ENCODE assay signal across 21 mouse cellular contexts in genomic region chr7:142389961-142390650, GRCm38 (mm10). TPM values are rescaled to one million over a fixed set of nuclear protein-coding genes. Genes with fewer than 3 reads are reported as not detected.
DNase-seq lines count a peak whose midpoint lies in the region; ATAC-seq and TF ChIP-seq lines count a peak whose summit lies in the region.
"Had no signal": no experiment of that assay in that cellular context is flagged by ENCODE, and none has a peak within 500 bp of the region (broad histone marks: within the 10 kb centered on the region; RNA-seq: fewer than 3 reads in every experiment).

No protein-coding gene starts in this region.

- H3K27ac ChIP-seq in brown adipose tissue, adult 24 weeks (replicated peaks; ENCODE audit: low read depth, low read length): peak overlapping the region; percentile 2; the same call in 1 of the 2 replicates
- H3K27ac ChIP-seq in liver, embryonic 16.5 days (ENCODE audit: low read length): peak overlapping the region; percentile 65
- no peak overlapping the region for H3K27ac ChIP-seq in stomach, postnatal 0 days (replicated peaks)
- H3K27ac ChIP-seq in midbrain, embryonic 16.5 days (ENCODE audit: low read length): no peak overlapping the region
- H3K27ac ChIP-seq: embryonic facial prominence, embryonic 10.5 days; forebrain, embryonic 13.5 days; neural tube, embryonic 13.5 days had no signal

- no peak for TF ChIP-seq EP300 in stomach, postnatal 0 days (optimal IDR thresholded peaks at IDR 0.05)

- peaks cover 45% of the 10 kb centered on the region for H3K4me1 ChIP-seq in brown adipose tissue, adult 24 weeks (ENCODE audit: control insufficient read depth, insufficient read depth, insufficient read length, low read length)
- H3K4me1 ChIP-seq in liver, embryonic 16.5 days (ENCODE audit: control insufficient read depth, low read depth, low read length): peaks cover 61% of the 10 kb centered on the region
- H3K4me1 ChIP-seq in stomach, postnatal 0 days (replicated peaks; ENCODE audit: control insufficient read depth, insufficient read depth): peaks cover 7% of the 10 kb centered on the region
- peaks cover 18% of the 10 kb centered on the region for H3K4me1 ChIP-seq in midbrain, embryonic 16.5 days (ENCODE audit: control insufficient read depth, insufficient read depth, low read length)

- 0 out of 2 replicates have a peak overlapping the region, but pooled peaks have one; percentile 19 for H3K9ac ChIP-seq in liver, embryonic 16.5 days (ENCODE audit: low read depth, low read length)
- H3K9ac ChIP-seq in stomach, postnatal 0 days (ENCODE audit: low read length): no peak overlapping the region
- no peak overlapping the region for H3K9ac ChIP-seq in midbrain, embryonic 16.5 days (ENCODE audit: low read depth, low read length)
- H3K9ac ChIP-seq: forebrain, embryonic 13.5 days; liver, embryonic 14.5 days; neural tube, embryonic 13.5 days had no signal

- peaks cover 5% of the 10 kb centered on the region for H3K36me3 ChIP-seq in liver, embryonic 16.5 days (ENCODE audit: control insufficient read depth, insufficient read depth)
- no peaks in the 10 kb centered on the region; the same call in 1 of the 2 replicates for H3K36me3 ChIP-seq in stomach, postnatal 0 days (ENCODE audit: control insufficient read depth, insufficient read depth, low read length)
- no peaks in the 10 kb centered on the region for H3K36me3 ChIP-seq in midbrain, embryonic 16.5 days (ENCODE audit: control insufficient read depth, insufficient read depth, low read length)

- WGBS in liver, embryonic 16.5 days (ENCODE audit: insufficient replicate concordance): 67% methylated on average over 3 of the region's 3 CpGs
- 79% methylated on average over 3 of the region's 3 CpGs for WGBS in stomach, postnatal 0 days
- WGBS in midbrain, embryonic 16.5 days: 84% methylated on average over 3 of the region's 3 CpGs

- no peaks in the 10 kb centered on the region for H3K9me3 ChIP-seq in liver, embryonic 16.5 days (replicated peaks; ENCODE audit: control insufficient read depth, low read length)
- no peaks in the 10 kb centered on the region for H3K9me3 ChIP-seq in stomach, postnatal 0 days (ENCODE audit: control insufficient read depth, low read length)
- no peaks in the 10 kb centered on the region for H3K9me3 ChIP-seq in midbrain, embryonic 16.5 days (replicated peaks; ENCODE audit: control insufficient read depth, low read length, poor library complexity, severe bottlenecking)
- H3K9me3 ChIP-seq: embryonic facial prominence, embryonic 10.5 days; forebrain, embryonic 13.5 days; neural tube, embryonic 13.5 days had no signal

- TF ChIP-seq CTCF in stomach, postnatal 0 days (IDR thresholded peaks at IDR 0.05; ENCODE audit: low read depth): no peak

- H3K27me3 ChIP-seq in liver, embryonic 16.5 days (ENCODE audit: control insufficient read depth, insufficient read depth, low read depth, low read length): no peaks in the 10 kb centered on the region
- no peaks in the 10 kb centered on the region for H3K27me3 ChIP-seq in stomach, postnatal 0 days (ENCODE audit: control insufficient read depth, insufficient read depth, low read length)
- H3K27me3 ChIP-seq in midbrain, embryonic 16.5 days (ENCODE audit: control insufficient read depth, insufficient read depth, low read depth, low read length): no peaks in the 10 kb centered on the region
- H3K27me3 ChIP-seq: neural tube, embryonic 13.5 days had no signal

- H3K4me2 ChIP-seq in liver, embryonic 16.5 days (ENCODE audit: low read depth, low read length): no peak overlapping the region
- H3K4me2 ChIP-seq in stomach, postnatal 0 days (replicated peaks; ENCODE audit: low read depth): no peak overlapping the region
- H3K4me2 ChIP-seq in midbrain, embryonic 16.5 days (ENCODE audit: low read length): no peak overlapping the region
- H3K4me2 ChIP-seq: forebrain, embryonic 13.5 days; heart, embryonic 11.5 days; neural tube, embryonic 13.5 days had no signal

- peak; percentile 67 for DNase-seq in lung, postnatal 36 days
- no peak for DNase-seq in lung, postnatal 25 days (ENCODE audit: low spot score)
- DNase-seq in stomach, postnatal 0 days (ENCODE audit: low spot score): no peak
- no peak for DNase-seq in embryo, embryonic 9.5 days (ENCODE audit: extremely low spot score)
- DNase-seq: adrenal gland, postnatal 14 days; cerebellum, postnatal 10 days; gastrocnemius, postnatal 25 days; heart, postnatal 36 days; kidney, adult 9 months; kidney, postnatal 4 days; right cerebral cortex, postnatal 14 days; thymus, postnatal 14 days had no signal

- ATAC-seq in liver, embryonic 16.5 days (ENCODE audit: low read depth): no peak
- ATAC-seq in stomach, postnatal 0 days (ENCODE audit: low FRiP score, low TSS enrichment): no peak
- ATAC-seq in midbrain, embryonic 16.5 days: no peak
- ATAC-seq: forebrain, embryonic 13.5 days had no signal

- H3K4me3 ChIP-seq in brown adipose tissue, adult 24 weeks (ENCODE audit: insufficient read depth, low read depth, low read length): no peak overlapping the region
- no peak overlapping the region for H3K4me3 ChIP-seq in liver, embryonic 16.5 days (ENCODE audit: low read depth, low read length)
- no peak overlapping the region for H3K4me3 ChIP-seq in stomach, postnatal 0 days (ENCODE audit: low read depth, low read length)
- no peak overlapping the region for H3K4me3 ChIP-seq in midbrain, embryonic 16.5 days (ENCODE audit: low read depth, low read length)
- H3K4me3 ChIP-seq: embryonic facial prominence, embryonic 10.5 days; forebrain, embryonic 13.5 days; neural tube, embryonic 13.5 days had no signal

RNA-seq across cellular contexts. Expression of gene Ctsd, which starts 2.3 kb away (rescaled TPM):
- 1,099 and 1,150 TPM in 2 replicates for polyA plus RNA-seq in brown adipose tissue, adult 24 weeks (2012; ENCODE audit: insufficient read depth, insufficient read length, missing spikeins)
- polyA plus RNA-seq in liver, embryonic 16.5 days (2015; fragmentation: Nextera tagmentation; extraction: Ambion mirVana): 408 and 415 TPM in 2 replicates
- 798 and 841 TPM in 2 replicates for polyA plus RNA-seq in stomach, postnatal 0 days (2015; fragmentation: Nextera tagmentation; extraction: Ambion mirVana)
- polyA plus RNA-seq in midbrain, embryonic 16.5 days (2015; fragmentation: Nextera tagmentation; extraction: Ambion mirVana): 243 and 289 TPM in 2 replicates

RNA-seq across cellular contexts. Expression of gene Gm49369, which starts 7.6 kb away (rescaled TPM):
- 3.0 and 3.8 TPM in 2 replicates for polyA plus RNA-seq in brown adipose tissue, adult 24 weeks (2012; ENCODE audit: insufficient read depth, insufficient read length, missing spikeins)
- 1.4 and 1.8 TPM in 2 replicates for polyA plus RNA-seq in liver, embryonic 16.5 days (2015; fragmentation: Nextera tagmentation; extraction: Ambion mirVana)
- polyA plus RNA-seq in stomach, postnatal 0 days (2015; fragmentation: Nextera tagmentation; extraction: Ambion mirVana): 0.80 and 0.81 TPM in 2 replicates
- 2.5 and 3.4 TPM in 2 replicates for polyA plus RNA-seq in midbrain, embryonic 16.5 days (2015; fragmentation: Nextera tagmentation; extraction: Ambion mirVana)
- polyA plus RNA-seq: embryonic facial prominence, embryonic 10.5 days; forebrain, embryonic 13.5 days; heart, embryonic 11.5 days; stomach, embryonic 16.5 days had no signal

RNA-seq across cellular contexts. Expression of gene Ifitm10, which starts 16.6 kb away (rescaled TPM):
- 1.5 TPM in 1 of 2 replicates, not detected in the other for polyA plus RNA-seq in brown adipose tissue, adult 24 weeks (2012; ENCODE audit: insufficient read depth, insufficient read length, missing spikeins)
- polyA plus RNA-seq in liver, embryonic 16.5 days (2015; fragmentation: Nextera tagmentation; extraction: Ambion mirVana): 1.6 and 2.0 TPM in 2 replicates
- polyA plus RNA-seq in stomach, postnatal 0 days (2015; fragmentation: Nextera tagmentation; extraction: Ambion mirVana): 9.9 and 12.0 TPM in 2 replicates
- polyA plus RNA-seq in midbrain, embryonic 16.5 days (2015; fragmentation: Nextera tagmentation; extraction: Ambion mirVana): 11.3 and 14.1 TPM in 2 replicates

RNA-seq across cellular contexts. Expression of gene Syt8, which starts 44.5 kb away (rescaled TPM):
- polyA plus RNA-seq in brown adipose tissue, adult 24 weeks (2012; ENCODE audit: insufficient read depth, insufficient read length, missing spikeins): not detected in 2 replicates
- 0.14 TPM in 1 of 2 replicates, not detected in the other for polyA plus RNA-seq in liver, embryonic 16.5 days (2015; fragmentation: Nextera tagmentation; extraction: Ambion mirVana)
- polyA plus RNA-seq in stomach, postnatal 0 days (2015; fragmentation: Nextera tagmentation; extraction: Ambion mirVana): 70.7 and 78.9 TPM in 2 replicates
- not detected in 2 replicates for polyA plus RNA-seq in midbrain, embryonic 16.5 days (2015; fragmentation: Nextera tagmentation; extraction: Ambion mirVana)
- polyA plus RNA-seq: embryonic facial prominence, embryonic 10.5 days; forebrain, embryonic 13.5 days; neural tube, embryonic 13.5 days had no signal

RNA-seq across cellular contexts. Expression of gene Tnni2, which starts 51.5 kb away (rescaled TPM):
- 232 and 484 TPM in 2 replicates for polyA plus RNA-seq in brown adipose tissue, adult 24 weeks (2012; ENCODE audit: insufficient read depth, insufficient read length, missing spikeins)
- polyA plus RNA-seq in liver, embryonic 16.5 days (2015; fragmentation: Nextera tagmentation; extraction: Ambion mirVana): 17.8 and 41.4 TPM in 2 replicates
- polyA plus RNA-seq in stomach, postnatal 0 days (2015; fragmentation: Nextera tagmentation; extraction: Ambion mirVana): 19.1 and 19.6 TPM in 2 replicates
- 0.51 and 0.78 TPM in 2 replicates for polyA plus RNA-seq in midbrain, embryonic 16.5 days (2015; fragmentation: Nextera tagmentation; extraction: Ambion mirVana)

Comparison
In these comparisons a context has a peak if more than half of its experiments do, and no peak if none do; other contexts are left out.
1. H3K27ac ChIP-seq: peak in brown adipose tissue, adult 24 weeks (single experiment) and liver, embryonic 16.5 days (single experiment); none in stomach, postnatal 0 days (single experiment) and midbrain, embryonic 16.5 days (single experiment).